Mouse (Mus musculus): ENCODE results near the gene Tmem106c. TPM values are rescaled to one million over a fixed set of nuclear protein-coding genes. Genes with fewer than 3 reads are reported as not detected.
A peak's percentile ranks its signal among the peaks of the same experiment; 100 is the strongest.

The Tmem106c gene
- 58.3 and 60.6 TPM in 2 replicates for polyA plus RNA-seq (2015; fragmentation: Nextera tagmentation; extraction: Ambion mirVana)

DNA sequence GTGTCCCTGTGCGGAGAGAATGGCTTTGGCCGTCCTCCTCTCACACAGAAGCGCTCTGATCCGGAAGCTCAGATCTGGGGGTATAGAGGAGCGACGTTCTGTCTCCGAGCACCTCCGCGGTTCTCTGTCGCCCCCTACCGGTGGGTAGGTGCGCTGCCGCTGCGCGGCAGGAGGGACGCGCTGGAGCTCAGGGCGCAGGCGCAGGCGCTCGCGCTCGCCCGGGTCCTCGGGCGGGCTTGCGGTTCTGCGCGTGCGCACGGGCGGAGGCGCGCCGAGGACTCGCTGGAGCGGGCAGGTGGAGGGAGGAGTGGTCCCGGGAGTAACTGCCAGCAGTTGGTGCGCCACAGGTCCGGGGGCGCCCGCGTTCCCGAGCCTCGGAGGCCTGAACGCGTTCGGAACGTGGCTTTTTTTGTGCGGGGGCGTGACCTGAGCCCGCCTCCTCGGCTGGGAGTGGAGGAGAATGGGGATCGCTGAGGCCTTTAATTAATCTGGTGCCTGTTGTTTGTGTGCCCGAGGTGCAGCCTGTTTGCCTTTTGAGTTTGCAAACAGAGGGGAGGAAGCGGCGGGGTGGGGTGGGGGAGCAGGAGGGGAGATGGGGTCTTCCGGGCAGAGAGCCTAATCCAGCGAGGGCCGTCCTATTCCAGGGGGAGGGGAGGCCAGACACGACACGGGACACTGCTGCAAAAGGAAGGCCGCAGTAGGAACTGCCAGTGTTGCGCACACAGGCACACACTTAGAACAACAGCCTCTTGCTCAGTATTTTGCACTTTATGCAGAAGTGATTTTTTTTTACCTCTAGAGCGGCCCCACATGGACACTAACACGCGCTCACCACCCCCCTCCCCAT lies at the start of gene Tmem106c:
TSS of gene Tmem106c (plus strand) at position 212 of the 847 bp plus-strand sequence.
- Histone ChIP-seq H3K27me3 (replicated peaks; ENCODE audit: control insufficient read depth, insufficient read depth, low read length) (no peaks in the 10 kb centered on the region), H3K9me3 (ENCODE audit: control insufficient read depth, low read length) (no peaks in the 10 kb centered on the region), H3K27ac (ENCODE audit: low read depth, low read length) (peak within 1 kb of the TSS; percentile 87), H3K36me3 (ENCODE audit: control insufficient read depth, insufficient read depth, low read length) (no peaks in the 10 kb centered on the region), H3K9ac (ENCODE audit: low read depth, low read length) (peak within 1 kb of the TSS; percentile 86), H3K4me3 (ENCODE audit: low read length) (peak within 1 kb of the TSS; percentile 76), H3K4me1 (ENCODE audit: control insufficient read depth, insufficient read depth, low read depth, low read length) (peaks cover 6% of the 10 kb centered on the region; the same call in 1 of the 2 replicates), H3K4me2 (ENCODE audit: low read length) (peak within 1 kb of the TSS; percentile 87)
- under 1% methylated on average over 67 of the region's 67 CpGs for WGBS
- ATAC-seq = peak; percentile 93

DNA sequence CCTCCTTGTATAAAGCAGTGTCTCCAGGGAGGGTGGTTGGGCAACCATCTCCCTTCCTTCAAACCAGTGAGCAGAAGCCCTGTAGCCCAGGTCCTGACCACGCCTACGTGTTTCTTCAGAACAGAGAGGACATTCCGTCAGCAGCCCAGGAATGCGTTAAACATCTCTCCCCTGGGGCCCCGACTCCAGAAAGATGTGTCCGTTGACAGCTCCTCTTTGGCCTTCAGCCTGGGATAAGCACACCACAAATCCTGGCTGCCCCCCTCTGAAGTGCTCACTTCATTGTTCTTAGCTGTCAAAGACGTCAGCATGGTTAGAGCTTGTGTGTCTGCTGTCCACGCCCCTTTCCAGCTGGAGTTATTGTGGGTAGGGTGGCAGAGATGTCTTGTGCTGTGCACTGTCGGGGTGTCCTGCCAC lies 49.7 kb upstream of the Tmem106c start:
- Histone ChIP-seq H3K36me3 (ENCODE audit: control insufficient read depth, insufficient read depth, low read length) (no peaks in the 10 kb centered on the region), H3K4me2 (ENCODE audit: low read length) (no peak overlapping the region), H3K9me3 (ENCODE audit: control insufficient read depth, low read length) (no peaks in the 10 kb centered on the region), H3K27ac (ENCODE audit: low read depth, low read length) (no peak overlapping the region), H3K4me1 (ENCODE audit: control insufficient read depth, insufficient read depth, low read depth, low read length) (no peaks in the 10 kb centered on the region), H3K27me3 (replicated peaks; ENCODE audit: control insufficient read depth, insufficient read depth, low read length) (0 out of 2 replicates have a peak, but pooled peaks cover 4% of the 10 kb centered on the region), H3K9ac (ENCODE audit: low read depth, low read length) (no peak overlapping the region), H3K4me3 (ENCODE audit: low read length) (no peak overlapping the region)
- 9% methylated on average over 9 of the region's 9 CpGs for WGBS
- no peak for ATAC-seq

GRCm38 (mm10) chr15:97917994-97918393 lies 46.0 kb upstream of the Tmem106c start:
- Histone ChIP-seq H3K9ac (ENCODE audit: low read depth, low read length) (no peak overlapping the region), H3K9me3 (ENCODE audit: control insufficient read depth, low read length) (no peaks in the 10 kb centered on the region), H3K4me2 (ENCODE audit: low read length) (no peak overlapping the region), H3K27me3 (replicated peaks; ENCODE audit: control insufficient read depth, insufficient read depth, low read length) (no peaks in the 10 kb centered on the region), H3K36me3 (ENCODE audit: control insufficient read depth, insufficient read depth, low read length) (no peaks in the 10 kb centered on the region), H3K27ac (ENCODE audit: low read depth, low read length) (no peak overlapping the region), H3K4me3 (ENCODE audit: low read length) (no peak overlapping the region), H3K4me1 (ENCODE audit: control insufficient read depth, insufficient read depth, low read depth, low read length) (no peaks in the 10 kb centered on the region)
- 86% methylated on average over 9 of the region's 9 CpGs for WGBS
- ATAC-seq = no peak

DNA sequence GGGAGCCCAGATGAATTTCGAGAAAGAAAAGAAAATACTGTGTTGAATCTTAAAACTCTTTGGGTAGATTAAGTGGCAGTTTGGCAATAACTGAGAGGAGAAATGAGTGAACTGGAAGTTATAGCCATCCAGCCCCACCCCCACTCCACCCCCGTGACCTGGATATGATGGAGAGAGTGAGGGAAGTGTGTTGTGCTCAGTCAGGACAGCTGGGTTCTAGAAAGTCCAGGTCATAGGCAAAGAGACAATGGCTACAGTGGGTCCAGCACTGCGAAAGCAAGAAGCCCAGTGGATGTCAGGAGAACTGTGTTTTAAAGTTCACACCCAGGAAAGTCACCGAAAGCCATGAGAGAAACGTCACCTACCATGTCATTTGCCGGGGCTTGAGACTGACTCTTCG lies 44.8 kb upstream of the Tmem106c start:
- no peaks in the 10 kb centered on the region for H3K9me3 ChIP-seq (ENCODE audit: control insufficient read depth, low read length)
- no peak overlapping the region for H3K9ac ChIP-seq (ENCODE audit: low read depth, low read length)
- no peak for ATAC-seq
- 92% methylated on average over 7 of the region's 7 CpGs for WGBS
- no peaks in the 10 kb centered on the region for H3K4me1 ChIP-seq (ENCODE audit: control insufficient read depth, insufficient read depth, low read depth, low read length)
- no peak overlapping the region for H3K4me2 ChIP-seq (ENCODE audit: low read length)
- H3K27me3 ChIP-seq (replicated peaks; ENCODE audit: control insufficient read depth, insufficient read depth, low read length) = no peaks in the 10 kb centered on the region
- no peak overlapping the region for H3K4me3 ChIP-seq (ENCODE audit: low read length)
- no peaks in the 10 kb centered on the region for H3K36me3 ChIP-seq (ENCODE audit: control insufficient read depth, insufficient read depth, low read length)
- no peak overlapping the region for H3K27ac ChIP-seq (ENCODE audit: low read depth, low read length)

DNA sequence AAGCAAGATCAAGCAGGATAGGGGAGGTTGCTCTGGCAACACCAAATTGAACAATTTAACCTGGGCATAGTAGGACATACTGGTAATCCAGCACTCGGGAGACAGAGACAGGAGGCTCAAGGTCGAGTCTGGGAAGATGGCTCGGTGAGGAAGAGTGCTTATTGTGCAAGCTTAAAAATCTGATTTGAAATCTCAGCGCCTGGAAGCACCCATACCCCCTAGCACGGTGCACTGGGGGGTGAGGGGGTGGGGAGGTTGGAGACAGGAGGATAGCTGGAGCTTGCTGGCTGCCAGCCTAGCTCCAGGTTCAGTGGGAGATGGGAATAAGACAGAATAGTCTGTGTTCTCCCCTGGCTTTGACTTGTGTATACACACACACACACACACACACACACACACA lies 43.7 kb upstream of the Tmem106c start:
- 73% methylated on average over 5 of the region's 5 CpGs for WGBS

DNA sequence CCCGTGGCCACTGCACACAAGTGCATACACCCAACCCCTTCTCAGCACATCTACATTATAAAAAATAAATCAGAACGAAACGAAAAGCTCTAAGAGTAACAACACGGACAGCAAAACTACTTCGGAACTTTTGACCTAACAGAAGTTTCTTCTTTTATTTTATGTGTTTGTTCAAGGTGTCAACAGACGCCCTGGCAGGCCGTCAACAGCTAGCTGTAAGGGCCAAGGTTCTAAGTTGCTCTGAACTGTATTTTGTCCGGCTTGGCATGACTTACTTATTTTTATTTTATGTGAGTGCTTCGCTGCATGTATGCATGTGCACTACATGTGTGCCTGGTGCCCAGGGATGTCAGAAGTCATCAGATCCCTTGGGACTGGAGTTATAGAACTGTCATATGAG lies 42.2 kb upstream of the Tmem106c start:
- no peak overlapping the region for H3K27ac ChIP-seq (ENCODE audit: low read depth, low read length)
- no peaks in the 10 kb centered on the region for H3K36me3 ChIP-seq (ENCODE audit: control insufficient read depth, insufficient read depth, low read length)
- H3K4me2 ChIP-seq (ENCODE audit: low read length) = no peak overlapping the region
- H3K9ac ChIP-seq (ENCODE audit: low read depth, low read length) = no peak overlapping the region
- H3K27me3 ChIP-seq (replicated peaks; ENCODE audit: control insufficient read depth, insufficient read depth, low read length) = no peaks in the 10 kb centered on the region
- no peaks in the 10 kb centered on the region for H3K4me1 ChIP-seq (ENCODE audit: control insufficient read depth, insufficient read depth, low read depth, low read length)
- WGBS = 94% methylated on average over 9 of the region's 9 CpGs
- H3K9me3 ChIP-seq (ENCODE audit: control insufficient read depth, low read length) = no peaks in the 10 kb centered on the region
- ATAC-seq = no peak
- H3K4me3 ChIP-seq (ENCODE audit: low read length) = no peak overlapping the region

More for the DNA sequence above, 43.7 kb upstream of the Tmem106c start:
- Histone ChIP-seq H3K9me3 (ENCODE audit: control insufficient read depth, low read length) (no peaks in the 10 kb centered on the region), H3K9ac (ENCODE audit: low read depth, low read length) (no peak overlapping the region), H3K36me3 (ENCODE audit: control insufficient read depth, insufficient read depth, low read length) (no peaks in the 10 kb centered on the region), H3K27ac (ENCODE audit: low read depth, low read length) (no peak overlapping the region), H3K4me2 (ENCODE audit: low read length) (no peak overlapping the region), H3K27me3 (replicated peaks; ENCODE audit: control insufficient read depth, insufficient read depth, low read length) (no peaks in the 10 kb centered on the region), H3K4me1 (ENCODE audit: control insufficient read depth, insufficient read depth, low read depth, low read length) (no peaks in the 10 kb centered on the region), H3K4me3 (ENCODE audit: low read length) (no peak overlapping the region)
- no peak for ATAC-seq

DNA sequence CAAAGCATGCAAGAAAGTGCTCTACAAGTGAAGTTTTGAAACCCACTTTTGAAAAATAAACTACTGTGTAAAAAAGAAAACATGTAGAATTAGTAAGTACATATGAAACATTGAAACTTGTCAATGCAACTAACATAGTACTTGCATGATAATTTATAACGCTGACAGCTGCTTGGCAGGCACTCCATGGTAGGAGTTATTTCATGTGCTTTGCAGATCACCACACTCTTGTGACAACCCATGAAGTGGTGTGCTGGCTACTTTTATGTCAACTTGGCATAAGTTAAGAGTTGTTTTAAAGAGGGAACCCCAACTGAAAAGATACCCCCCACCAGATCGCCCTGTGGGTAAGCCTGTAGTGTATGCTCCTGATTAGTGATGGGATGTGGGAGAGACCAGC lies 41.6 kb upstream of the Tmem106c start:
- H3K9ac ChIP-seq (ENCODE audit: low read depth, low read length) = no peak overlapping the region
- no peaks in the 10 kb centered on the region for H3K27me3 ChIP-seq (replicated peaks; ENCODE audit: control insufficient read depth, insufficient read depth, low read length)
- no peak for ATAC-seq
- H3K4me2 ChIP-seq (ENCODE audit: low read length) = no peak overlapping the region
- 85% methylated on average over 2 of the region's 2 CpGs for WGBS
- H3K9me3 ChIP-seq (ENCODE audit: control insufficient read depth, low read length) = no peaks in the 10 kb centered on the region
- no peaks in the 10 kb centered on the region for H3K36me3 ChIP-seq (ENCODE audit: control insufficient read depth, insufficient read depth, low read length)
- H3K4me1 ChIP-seq (ENCODE audit: control insufficient read depth, insufficient read depth, low read depth, low read length) = no peaks in the 10 kb centered on the region
- H3K27ac ChIP-seq (ENCODE audit: low read depth, low read length) = no peak overlapping the region
- no peak overlapping the region for H3K4me3 ChIP-seq (ENCODE audit: low read length)

- WGBS = 69% methylated on average over 4 of the region's 4 CpGs
- H3K36me3 ChIP-seq (ENCODE audit: control insufficient read depth, insufficient read depth, low read length) = no peaks in the 10 kb centered on the region
- H3K4me3 ChIP-seq (ENCODE audit: low read length) = no peak overlapping the region
- H3K4me2 ChIP-seq (ENCODE audit: low read length) = no peak overlapping the region
- H3K9me3 ChIP-seq (ENCODE audit: control insufficient read depth, low read length) = no peaks in the 10 kb centered on the region
- no peak overlapping the region for H3K9ac ChIP-seq (ENCODE audit: low read depth, low read length)
- H3K4me1 ChIP-seq (ENCODE audit: control insufficient read depth, insufficient read depth, low read depth, low read length) = no peaks in the 10 kb centered on the region
- H3K27me3 ChIP-seq (replicated peaks; ENCODE audit: control insufficient read depth, insufficient read depth, low read length) = no peaks in the 10 kb centered on the region
- ATAC-seq = no peak
- H3K27ac ChIP-seq (ENCODE audit: low read depth, low read length) = no peak overlapping the region
These were observed 37.0 kb upstream of the Tmem106c start for GRCm38 (mm10) chr15:97927018-97927417.

DNA sequence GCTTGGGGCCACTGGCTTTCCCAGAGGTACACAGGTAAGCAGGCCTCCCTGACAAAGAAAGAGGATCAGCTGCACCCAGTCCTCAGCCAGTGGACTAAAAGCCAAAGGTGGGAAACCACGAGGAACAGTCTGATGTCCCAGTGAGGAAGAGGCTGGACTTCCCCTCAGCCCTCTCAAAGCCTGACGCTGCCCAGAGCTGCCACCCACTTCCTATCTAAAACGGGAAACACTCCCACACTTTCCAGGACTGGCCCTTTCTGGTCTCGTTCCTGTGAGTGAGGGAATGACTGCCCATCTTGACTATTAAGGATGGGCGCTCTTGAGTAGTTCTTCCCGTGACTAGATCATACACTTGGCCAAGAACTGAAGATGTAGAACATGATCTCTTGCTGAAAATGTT lies 36.2 kb upstream of the Tmem106c start:
- H3K4me3 ChIP-seq (ENCODE audit: low read length) = no peak overlapping the region
- no peaks in the 10 kb centered on the region for H3K9me3 ChIP-seq (ENCODE audit: control insufficient read depth, low read length)
- no peaks in the 10 kb centered on the region for H3K27me3 ChIP-seq (replicated peaks; ENCODE audit: control insufficient read depth, insufficient read depth, low read length)
- H3K36me3 ChIP-seq (ENCODE audit: control insufficient read depth, insufficient read depth, low read length) = no peaks in the 10 kb centered on the region
- H3K4me2 ChIP-seq (ENCODE audit: low read length) = no peak overlapping the region
- H3K27ac ChIP-seq (ENCODE audit: low read depth, low read length) = no peak overlapping the region
- 86% methylated on average over 6 of the region's 6 CpGs for WGBS
- no peaks in the 10 kb centered on the region for H3K4me1 ChIP-seq (ENCODE audit: control insufficient read depth, insufficient read depth, low read depth, low read length)
- no peak overlapping the region for H3K9ac ChIP-seq (ENCODE audit: low read depth, low read length)
- ATAC-seq = no peak
